Mouse (Mus musculus): ENCODE results near the gene Mllt10. TPM values are rescaled to one million over a fixed set of nuclear protein-coding genes. Genes with fewer than 3 reads are reported as not detected.
"Not testable (repeated sequence)": the region's sequence is repeated elsewhere in the genome, so short reads cannot be mapped to it uniquely, and the experiment has no call there.

The Mllt10 gene
- polyA plus RNA-seq, 2 experiments, result 33.4 to 52.7 TPM

DNA sequence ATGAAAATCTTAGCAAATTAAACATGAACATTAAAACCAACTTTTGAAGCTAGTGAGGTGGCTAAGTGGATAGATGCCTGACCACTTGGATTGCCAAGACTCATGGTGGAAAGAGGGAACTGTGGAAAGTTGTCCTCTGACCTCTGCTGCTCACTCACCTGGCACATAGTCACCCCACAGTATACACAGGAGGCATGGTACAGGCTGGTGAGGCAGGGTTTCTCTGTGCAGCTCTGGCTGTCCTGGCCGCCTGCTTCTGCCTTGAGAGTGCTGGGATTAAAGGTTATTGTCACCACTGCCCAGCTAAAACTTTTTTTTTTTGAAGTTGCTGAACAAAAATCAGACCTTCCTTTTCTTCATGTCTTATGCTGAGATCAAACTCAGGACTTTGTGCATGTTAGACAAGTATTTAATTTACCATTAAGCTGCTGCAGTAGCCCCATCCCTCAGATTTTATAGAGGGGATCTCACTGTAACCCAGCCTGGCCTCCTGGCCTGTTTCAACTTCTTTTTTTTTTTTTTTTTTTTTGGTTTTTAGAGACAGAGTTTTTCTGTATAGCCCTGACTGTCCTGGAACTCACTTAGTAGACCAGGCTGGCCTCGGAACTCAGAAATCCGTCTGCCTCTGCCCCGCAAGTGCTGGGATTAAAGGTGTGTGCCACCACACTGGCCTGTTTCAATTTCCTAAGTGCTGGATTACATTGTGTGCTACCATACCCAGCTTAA, 13.2 kb downstream of the Mllt10 start:
- no peak for ATAC-seq (ENCODE audit: low FRiP score, low read depth)
- Histone ChIP-seq H3K4me1 (ENCODE audit: control insufficient read depth, insufficient read depth, low read length) (peaks cover 4% of the 10 kb centered on the region), H3K36me3 (ENCODE audit: control insufficient read depth, insufficient read depth, low read length) (peaks cover 36% of the 10 kb centered on the region), H3K27ac (replicated peaks; ENCODE audit: low read depth, low read length) (no peak overlapping the region), H3K9me3 (ENCODE audit: control insufficient read depth, low read length) (no peaks in the 10 kb centered on the region), H3K27me3 (ENCODE audit: control insufficient read depth, insufficient read depth, low read length) (no peaks in the 10 kb centered on the region), H3K4me3 (replicated peaks; ENCODE audit: low read length) (no peak overlapping the region), H3K9ac (ENCODE audit: low read depth, low read length, severe bottlenecking) (no peak overlapping the region), H3K4me2 (replicated peaks; ENCODE audit: low read depth, low read length, severe bottlenecking) (no peak overlapping the region)
- TF ChIP-seq POLR2A (IDR thresholded peaks at IDR 0.05; ENCODE audit: borderline replicate concordance, extremely low read depth, insufficient read depth, insufficient read length), result no peak
- 90% methylated on average over 4 of the region's 4 CpGs for WGBS
- no peak for DNase-seq (ENCODE audit: low spot score)

DNA sequence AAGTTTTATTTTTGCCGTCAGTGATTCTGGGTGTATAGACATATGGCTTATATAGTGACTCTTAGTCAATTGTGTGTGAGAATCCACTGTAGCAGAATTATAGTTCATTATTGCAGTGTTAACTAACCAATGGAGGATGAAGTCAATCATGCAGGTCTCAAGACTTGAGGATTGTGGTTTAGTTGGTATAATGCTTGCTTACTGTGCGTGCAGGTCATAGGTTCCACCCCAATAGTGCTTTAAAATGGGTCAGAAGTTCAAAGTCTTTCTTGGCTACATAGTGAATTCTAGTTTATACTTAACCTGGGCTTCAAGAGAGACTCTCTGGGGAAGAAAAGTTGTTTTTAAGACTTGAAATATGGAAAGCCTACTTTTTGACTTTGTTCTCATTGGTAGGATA, 16.9 kb downstream of the Mllt10 start:
- no peak overlapping the region for H3K4me2 ChIP-seq (replicated peaks; ENCODE audit: low read depth, low read length, severe bottlenecking)
- no peak for TF ChIP-seq POLR2A (IDR thresholded peaks at IDR 0.05; ENCODE audit: borderline replicate concordance, extremely low read depth, insufficient read depth, insufficient read length)
- no peaks in the 10 kb centered on the region for H3K27me3 ChIP-seq (ENCODE audit: control insufficient read depth, insufficient read depth, low read length)
- no peak overlapping the region for H3K9ac ChIP-seq (ENCODE audit: low read depth, low read length, severe bottlenecking)
- H3K4me1 ChIP-seq (ENCODE audit: control insufficient read depth, insufficient read depth, low read length), result no peaks in the 10 kb centered on the region
- 90% methylated on average over 2 of the region's 2 CpGs for WGBS
- no peaks in the 10 kb centered on the region for H3K9me3 ChIP-seq (ENCODE audit: control insufficient read depth, low read length)
- DNase-seq (ENCODE audit: low spot score) (no peak), ATAC-seq (ENCODE audit: low FRiP score, low read depth) (no peak)
- H3K27ac ChIP-seq (replicated peaks; ENCODE audit: low read depth, low read length), result no peak overlapping the region
- H3K36me3 ChIP-seq (ENCODE audit: control insufficient read depth, insufficient read depth, low read length), result peaks cover 61% of the 10 kb centered on the region
- H3K4me3 ChIP-seq (replicated peaks; ENCODE audit: low read length), result no peak overlapping the region

DNA sequence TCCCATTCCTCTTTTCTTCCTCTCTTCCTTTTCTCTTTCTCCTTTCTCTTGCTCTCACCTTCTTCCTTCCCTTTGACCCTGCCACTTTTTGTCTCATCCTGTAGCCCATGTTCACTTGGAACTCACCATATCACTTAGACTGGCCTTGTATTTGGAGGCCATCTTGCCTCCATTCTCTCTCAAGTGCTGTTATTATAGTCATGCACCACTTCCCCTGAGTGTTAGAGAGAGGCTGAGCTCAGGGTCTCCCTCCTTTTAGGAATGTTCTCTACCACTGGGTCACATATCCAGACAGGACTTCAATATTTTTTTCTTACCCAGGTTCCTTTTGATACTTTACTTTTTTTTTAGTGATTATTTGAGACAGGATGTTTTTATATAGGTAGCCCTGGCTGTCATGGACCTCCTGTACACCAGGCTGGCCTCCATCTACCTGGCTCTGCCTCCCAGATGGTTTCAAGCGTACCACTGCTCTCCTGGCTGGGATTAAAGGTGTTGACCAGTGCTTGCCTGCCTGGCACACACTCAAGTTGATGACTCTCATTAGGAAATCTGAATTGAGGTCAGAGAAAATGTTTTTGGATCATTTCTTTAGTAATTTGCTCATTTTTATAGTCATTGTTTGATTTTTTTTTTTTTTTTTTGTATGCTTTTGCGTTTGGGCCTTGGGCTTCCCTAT, 25.3 kb downstream of the Mllt10 start:
- Histone ChIP-seq H3K36me3 (ENCODE audit: control insufficient read depth, insufficient read depth, low read length) (peaks cover 67% of the 10 kb centered on the region), H3K4me2 (replicated peaks; ENCODE audit: low read depth, low read length, severe bottlenecking) (no peak overlapping the region)

DNA sequence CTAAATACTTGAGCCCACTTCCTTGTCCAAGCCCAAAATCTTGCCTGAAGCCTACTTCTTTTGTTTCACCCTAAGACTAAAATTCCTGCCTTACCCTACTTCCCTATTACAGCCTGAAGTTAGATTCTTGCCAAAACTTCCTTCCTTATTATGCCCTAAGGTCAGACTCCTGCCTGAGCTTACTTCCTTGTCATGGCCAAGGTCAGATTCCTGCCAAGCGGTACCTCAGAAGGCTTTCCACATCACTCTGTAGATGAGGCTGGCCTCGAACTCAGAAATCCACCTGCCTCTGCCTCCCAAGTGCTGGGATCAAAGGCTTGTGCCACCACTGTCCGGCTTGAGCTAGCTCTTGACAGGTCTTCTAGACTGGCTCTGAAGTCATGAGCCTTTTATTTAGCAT, 32.7 kb downstream of the Mllt10 start:
- H3K4me3 ChIP-seq (replicated peaks; ENCODE audit: low read length); H3K4me1 ChIP-seq (ENCODE audit: control insufficient read depth, insufficient read depth, low read length); ATAC-seq (ENCODE audit: low FRiP score, low read depth); H3K27ac ChIP-seq (replicated peaks; ENCODE audit: low read depth, low read length); H3K4me2 ChIP-seq (replicated peaks; ENCODE audit: low read depth, low read length, severe bottlenecking); H3K9ac ChIP-seq (ENCODE audit: low read depth, low read length, severe bottlenecking); H3K27me3 ChIP-seq (ENCODE audit: control insufficient read depth, insufficient read depth, low read length); DNase-seq (ENCODE audit: low spot score); H3K9me3 ChIP-seq (ENCODE audit: control insufficient read depth, low read length): not testable (repeated sequence)
- peaks cover 66% of the 10 kb centered on the region for H3K36me3 ChIP-seq (ENCODE audit: control insufficient read depth, insufficient read depth, low read length)
- WGBS, result 94% methylated on average over 3 of the region's 3 CpGs

More for the DNA sequence above, 25.3 kb downstream of the Mllt10 start:
- ATAC-seq (ENCODE audit: low FRiP score, low read depth) (no peak), DNase-seq (ENCODE audit: low spot score) (no peak)
- Histone ChIP-seq H3K9me3 (ENCODE audit: control insufficient read depth, low read length) (no peaks in the 10 kb centered on the region), H3K27ac (replicated peaks; ENCODE audit: low read depth, low read length) (no peak overlapping the region), H3K4me3 (replicated peaks; ENCODE audit: low read length) (no peak overlapping the region), H3K27me3 (ENCODE audit: control insufficient read depth, insufficient read depth, low read length) (no peaks in the 10 kb centered on the region), H3K4me1 (ENCODE audit: control insufficient read depth, insufficient read depth, low read length) (no peaks in the 10 kb centered on the region), H3K9ac (ENCODE audit: low read depth, low read length, severe bottlenecking) (no peak overlapping the region)
- TF ChIP-seq POLR2A (IDR thresholded peaks at IDR 0.05; ENCODE audit: borderline replicate concordance, extremely low read depth, insufficient read depth, insufficient read length), result no peak
- WGBS, result 75% methylated on average over 2 of the region's 2 CpGs

DNA sequence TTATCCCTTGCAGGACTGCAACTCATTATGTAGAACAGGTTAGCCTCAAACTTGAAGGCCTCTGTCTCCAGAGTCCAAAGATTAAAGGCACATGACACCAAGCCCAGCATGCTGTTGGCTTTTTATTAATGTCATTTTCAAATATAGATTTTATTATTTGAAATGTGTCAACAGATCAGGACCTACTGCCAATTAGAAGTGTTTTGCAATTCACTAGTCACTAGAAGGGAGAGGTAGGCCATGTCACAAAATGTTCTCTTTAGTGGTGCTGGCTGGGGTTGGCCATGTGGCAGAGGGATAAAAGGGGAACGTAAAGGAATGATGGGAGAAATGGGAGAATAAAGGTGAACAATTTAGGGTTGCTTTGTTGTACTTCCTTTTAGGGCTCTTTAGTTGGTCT, 38.8 kb downstream of the Mllt10 start:
- Histone ChIP-seq H3K4me3 (replicated peaks; ENCODE audit: low read length) (no peak overlapping the region), H3K36me3 (ENCODE audit: control insufficient read depth, insufficient read depth, low read length) (peaks cover 37% of the 10 kb centered on the region), H3K27me3 (ENCODE audit: control insufficient read depth, insufficient read depth, low read length) (no peaks in the 10 kb centered on the region), H3K9ac (ENCODE audit: low read depth, low read length, severe bottlenecking) (no peak overlapping the region), H3K4me2 (replicated peaks; ENCODE audit: low read depth, low read length, severe bottlenecking) (no peak overlapping the region), H3K4me1 (ENCODE audit: control insufficient read depth, insufficient read depth, low read length) (no peaks in the 10 kb centered on the region), H3K27ac (replicated peaks; ENCODE audit: low read depth, low read length) (no peak overlapping the region), H3K9me3 (ENCODE audit: control insufficient read depth, low read length) (no peaks in the 10 kb centered on the region)
- DNase-seq (ENCODE audit: low spot score) (no peak), ATAC-seq (ENCODE audit: low FRiP score, low read depth) (no peak)
- TF ChIP-seq POLR2A (IDR thresholded peaks at IDR 0.05; ENCODE audit: borderline replicate concordance, extremely low read depth, insufficient read depth, insufficient read length), result no peak
- WGBS, result 80% methylated on average over 1 of the region's 1 CpGs
